Mouse (Mus musculus): ENCODE results near the gene Slc36a3. TPM values are rescaled to one million over a fixed set of nuclear protein-coding genes. Genes with fewer than 3 reads are reported as not detected.

Gene Slc36a3
- polyA plus RNA-seq, 1 experiment, result 0.18 TPM

- Histone ChIP-seq H3K4me1 (ENCODE audit: control insufficient read depth, insufficient read depth, insufficient read length, low read length) (peaks cover 13% of the 10 kb centered on the region), H3K27ac (ENCODE audit: insufficient read depth, low read depth, low read length) (peak overlapping the region; percentile 14; the same call in 1 of the 2 replicates), H3K27me3 (ENCODE audit: control insufficient read depth, insufficient read depth, low read length) (no peaks in the 10 kb centered on the region), H3K4me3 (ENCODE audit: low read depth, low read length) (no peak overlapping the region), H3K36me3 (ENCODE audit: control insufficient read depth, insufficient read depth, low read length) (no peaks in the 10 kb centered on the region)
- no peak for TF ChIP-seq CTCF (IDR thresholded peaks at IDR 0.05; ENCODE audit: extremely low read depth, insufficient read length, insufficient replicate concordance, low read depth, low read length)
- TF ChIP-seq POLR2A (IDR thresholded peaks at IDR 0.05; ENCODE audit: low read depth, low read length), result no peak
- 55% methylated on average over 3 of the region's 3 CpGs for WGBS
These were observed 73.0 kb downstream of the Slc36a3 start for GRCm38 (mm10) chr11:55078502-55078901.

GRCm38 (mm10) chr11:55077331-55078231 lies 73.9 kb downstream of the Slc36a3 start, which contains the start of gene Ccdc69:
Ccdc69 (minus strand) TSS chr11:55078131.
- no peaks in the 10 kb centered on the region for H3K27me3 ChIP-seq (ENCODE audit: control insufficient read depth, insufficient read depth, low read length)
- TF ChIP-seq CTCF (IDR thresholded peaks at IDR 0.05; ENCODE audit: extremely low read depth, insufficient read length, insufficient replicate concordance, low read depth, low read length) (no peak), POLR2A (IDR thresholded peaks at IDR 0.05; ENCODE audit: low read depth, low read length) (peak; percentile 9; the same call in 1 of the 2 replicates)
- under 1% methylated on average over 50 of the region's 50 CpGs for WGBS
- no peaks in the 10 kb centered on the region for H3K36me3 ChIP-seq (ENCODE audit: control insufficient read depth, insufficient read depth, low read length)
- peaks cover 13% of the 10 kb centered on the region for H3K4me1 ChIP-seq (ENCODE audit: control insufficient read depth, insufficient read depth, insufficient read length, low read length)
- peak within 1 kb of the TSS; percentile 57 for H3K27ac ChIP-seq (ENCODE audit: insufficient read depth, low read depth, low read length)
- H3K4me3 ChIP-seq (ENCODE audit: low read depth, low read length), result peak within 1 kb of the TSS; percentile 72

- no peak overlapping the region for H3K27ac ChIP-seq (ENCODE audit: insufficient read depth, low read depth, low read length)
- H3K36me3 ChIP-seq (ENCODE audit: control insufficient read depth, insufficient read depth, low read length), result no peaks in the 10 kb centered on the region
These were observed 75.3 kb downstream of the Slc36a3 start for GRCm38 (mm10) chr11:55076234-55076633.

GRCm38 (mm10) chr11:55075602-55076001 lies 75.9 kb downstream of the Slc36a3 start:
- TF ChIP-seq POLR2A (IDR thresholded peaks at IDR 0.05; ENCODE audit: low read depth, low read length), result no peak
- TF ChIP-seq CTCF (IDR thresholded peaks at IDR 0.05; ENCODE audit: extremely low read depth, insufficient read length, insufficient replicate concordance, low read depth, low read length), result no peak
- Histone ChIP-seq H3K36me3 (ENCODE audit: control insufficient read depth, insufficient read depth, low read length) (no peaks in the 10 kb centered on the region), H3K27ac (ENCODE audit: insufficient read depth, low read depth, low read length) (no peak overlapping the region), H3K4me1 (ENCODE audit: control insufficient read depth, insufficient read depth, insufficient read length, low read length) (peaks cover 13% of the 10 kb centered on the region), H3K27me3 (ENCODE audit: control insufficient read depth, insufficient read depth, low read length) (no peaks in the 10 kb centered on the region), H3K4me3 (ENCODE audit: low read depth, low read length) (no peak overlapping the region)
- 30% methylated on average over 2 of the region's 2 CpGs for WGBS

More at GRCm38 (mm10) chr11:55076234-55076633, 75.3 kb downstream of the Slc36a3 start:
- WGBS, result 39% methylated on average over 5 of the region's 5 CpGs
- H3K27me3 ChIP-seq (ENCODE audit: control insufficient read depth, insufficient read depth, low read length), result no peaks in the 10 kb centered on the region
- H3K4me3 ChIP-seq (ENCODE audit: low read depth, low read length), result no peak overlapping the region
- H3K4me1 ChIP-seq (ENCODE audit: control insufficient read depth, insufficient read depth, insufficient read length, low read length), result peaks cover 13% of the 10 kb centered on the region
- no peak for TF ChIP-seq CTCF (IDR thresholded peaks at IDR 0.05; ENCODE audit: extremely low read depth, insufficient read length, insufficient replicate concordance, low read depth, low read length)

Other genes starting within 250 kb of the Slc36a3 start
- gene Gpx3, start 249.3 kb downstream of the Slc36a3 start, polyA plus RNA-seq (2012; rRNA removed), result 52.2 and 90.3 TPM in 2 replicates
- 47.9 and 122 TPM in 2 replicates for gene Tnip1, start 188.8 kb downstream of the Slc36a3 start, polyA plus RNA-seq (2012; rRNA removed)
- 23.1 and 30.1 TPM in 2 replicates for gene Anxa6, start 118.3 kb downstream of the Slc36a3 start, polyA plus RNA-seq (2012; rRNA removed)
- gene Ccdc69, start 73.6 kb downstream of the Slc36a3 start, polyA plus RNA-seq (2012; rRNA removed), result 1.1 and 1.7 TPM in 2 replicates
- gene Gm2a, start 53.6 kb downstream of the Slc36a3 start, polyA plus RNA-seq (2012; rRNA removed), result 16.6 and 24.2 TPM in 2 replicates
- 0.90 and 1.6 TPM in 2 replicates for gene Slc36a2, start 33.4 kb upstream of the Slc36a3 start, polyA plus RNA-seq (2012; rRNA removed)
- gene Slc36a1, start 52.6 kb upstream of the Slc36a3 start, polyA plus RNA-seq (2012; rRNA removed), result 48.9 and 96.4 TPM in 2 replicates
- 0.03 TPM in 1 of 2 replicates, not detected in the other for gene Fat2, start 184.9 kb upstream of the Slc36a3 start, polyA plus RNA-seq (2012; rRNA removed)

Data from small intestine, adult 2 months (tissue).